Mouse (Mus musculus): ENCODE results near the gene Rspry1. TPM values are rescaled to one million over a fixed set of nuclear protein-coding genes. Genes with fewer than 3 reads are reported as not detected.

Gene Rspry1
- polyA plus RNA-seq, 1 experiment from 2014 or later, result 18.1 TPM

DNA sequence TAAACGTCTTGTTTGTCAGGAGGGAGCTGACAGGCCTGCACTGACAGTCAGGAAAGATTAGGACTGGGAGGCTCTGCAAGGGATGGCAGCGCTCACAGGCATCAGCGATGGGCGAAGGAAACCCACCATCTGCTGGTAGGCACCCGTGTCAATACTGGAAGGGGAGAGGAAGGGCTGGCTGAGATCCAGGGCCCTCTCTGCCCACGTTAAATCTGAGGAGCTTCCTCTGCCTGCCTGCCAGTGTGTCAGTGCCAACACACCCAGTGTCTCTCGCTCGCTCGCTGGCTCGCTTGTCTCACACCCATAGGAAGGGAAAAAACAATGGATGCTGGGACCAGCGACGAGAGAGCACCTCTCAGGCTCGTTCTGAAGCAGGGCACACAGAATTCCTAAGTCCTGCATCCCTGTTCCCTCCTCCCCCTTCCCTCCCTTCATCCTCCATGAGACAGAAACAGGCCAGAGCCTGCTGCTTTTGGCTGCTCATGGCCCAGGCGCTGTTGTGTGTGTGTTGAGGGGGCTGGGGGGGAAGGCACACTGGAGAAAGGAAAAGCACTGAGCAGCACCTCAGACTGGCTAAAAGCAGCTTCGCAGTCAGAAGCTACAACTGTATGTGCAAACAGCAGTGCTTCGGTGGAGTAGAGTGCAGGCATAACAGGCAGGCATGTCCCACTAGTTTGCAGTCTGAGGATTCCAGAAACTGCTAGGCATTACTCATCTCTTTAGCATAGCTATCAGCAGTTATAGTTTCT, 27.4 kb upstream of the Rspry1 start:
- H3K27me3 ChIP-seq, result no peaks in the 10 kb centered on the region
- H3K36me3 ChIP-seq, result peaks cover 58% of the 10 kb centered on the region
- 82% methylated on average over 16 of the region's 16 CpGs for WGBS (ENCODE audit: insufficient replicate concordance)
- no peak overlapping the region for H3K4me3 ChIP-seq (replicated peaks)
- DNase-seq, result no peak
- H3K4me2 ChIP-seq, result no peak overlapping the region
- no peak overlapping the region for H3K9ac ChIP-seq
- H3K27ac ChIP-seq, result no peak overlapping the region
- no peaks in the 10 kb centered on the region for H3K4me1 ChIP-seq (replicated peaks)
- ATAC-seq (ENCODE audit: low read depth), result no peak
- no peaks in the 10 kb centered on the region for H3K9me3 ChIP-seq (replicated peaks)

DNA sequence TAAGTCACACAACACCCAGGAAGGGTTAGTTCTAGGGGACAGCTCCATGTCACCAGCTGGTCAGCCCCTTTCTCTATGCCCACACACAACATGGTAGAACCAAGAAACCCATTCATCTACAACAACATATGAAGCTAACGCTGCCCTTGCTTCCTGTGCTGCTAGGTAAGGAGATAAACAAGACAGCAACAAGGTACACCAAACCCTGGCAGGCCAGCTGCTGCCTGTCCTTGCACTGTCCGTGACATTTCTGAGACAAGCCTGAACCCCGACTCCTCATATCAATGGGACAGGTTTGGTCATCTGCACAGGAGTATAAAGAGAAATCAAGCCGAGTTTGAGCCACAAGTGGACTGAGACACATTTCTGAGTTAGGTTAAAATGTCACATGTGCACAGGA, 26.6 kb upstream of the Rspry1 start:
- WGBS (ENCODE audit: insufficient replicate concordance), result 82% methylated on average over 4 of the region's 4 CpGs
- peaks cover 60% of the 10 kb centered on the region for H3K36me3 ChIP-seq

DNA sequence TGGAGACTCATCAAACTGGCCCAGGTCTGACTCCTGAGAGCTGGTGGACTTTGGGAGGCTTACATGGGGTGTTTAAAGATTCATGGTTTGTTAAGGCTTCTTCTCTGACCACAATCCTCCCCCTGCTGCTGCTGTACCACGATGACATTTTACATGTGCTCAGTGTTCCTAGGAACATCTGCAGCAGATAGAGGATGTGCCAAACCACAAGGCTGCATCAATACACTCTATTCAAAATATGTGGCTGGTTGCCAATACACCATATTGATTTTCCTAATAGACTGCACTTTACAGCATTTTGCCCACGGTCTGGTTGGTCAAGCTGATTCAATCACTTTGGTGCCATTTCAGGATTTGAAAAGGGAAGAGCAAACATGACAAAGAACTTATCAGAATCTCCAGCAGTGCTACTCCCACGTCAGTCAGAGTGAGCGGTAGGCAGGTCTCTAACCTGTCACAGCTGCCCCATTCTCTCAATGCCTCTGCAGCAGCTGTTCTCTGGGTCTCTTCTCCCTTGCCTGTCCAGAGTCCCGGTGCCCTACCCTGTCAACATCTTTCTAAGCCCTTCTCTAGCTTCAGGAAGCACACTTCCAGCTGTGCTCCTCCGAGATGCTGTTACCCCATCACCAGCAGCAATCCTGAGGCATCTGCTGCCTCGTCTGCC, 19.8 kb upstream of the Rspry1 start:
- H3K4me2 ChIP-seq, result no peak overlapping the region
- H3K4me1 ChIP-seq (replicated peaks), result no peaks in the 10 kb centered on the region
- no peak overlapping the region for H3K4me3 ChIP-seq (replicated peaks)
- H3K36me3 ChIP-seq, result peaks cover 84% of the 10 kb centered on the region
- H3K9me3 ChIP-seq (replicated peaks), result no peaks in the 10 kb centered on the region
- 71% methylated on average over 7 of the region's 7 CpGs for WGBS (ENCODE audit: insufficient replicate concordance)
- H3K9ac ChIP-seq, result no peak overlapping the region
- DNase-seq (no peak), ATAC-seq (ENCODE audit: low read depth) (no peak)
- H3K27ac ChIP-seq, result no peak overlapping the region
- no peaks in the 10 kb centered on the region for H3K27me3 ChIP-seq

More for the DNA sequence above, 26.6 kb upstream of the Rspry1 start:
- Histone ChIP-seq H3K4me1 (replicated peaks) (no peaks in the 10 kb centered on the region), H3K9me3 (replicated peaks) (no peaks in the 10 kb centered on the region), H3K27me3 (no peaks in the 10 kb centered on the region), H3K27ac (no peak overlapping the region), H3K4me3 (replicated peaks) (no peak overlapping the region), H3K4me2 (no peak overlapping the region), H3K9ac (no peak overlapping the region)
- DNase-seq (no peak), ATAC-seq (ENCODE audit: low read depth) (no peak)

DNA sequence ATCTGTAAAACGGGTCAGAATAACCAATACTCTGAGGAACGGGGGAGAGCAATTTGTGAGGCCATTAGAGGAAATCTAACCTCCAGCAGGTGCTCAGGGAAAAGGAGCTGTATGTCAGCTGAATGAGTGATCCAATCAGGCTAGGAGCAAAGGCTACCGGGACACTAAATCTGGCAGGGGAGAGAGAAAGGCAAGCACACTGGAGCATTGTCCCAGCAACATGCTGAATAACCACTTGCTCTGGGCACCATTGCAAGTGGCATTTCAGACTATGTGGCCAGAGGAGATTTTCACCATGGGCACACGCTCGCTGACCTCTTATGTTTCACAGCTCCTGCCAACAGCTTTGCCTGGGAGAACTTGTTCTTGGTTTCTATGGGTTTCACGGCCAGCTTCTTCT, 19.2 kb upstream of the Rspry1 start:
- ATAC-seq (ENCODE audit: low read depth) (no peak), DNase-seq (no peak)
- Histone ChIP-seq H3K4me1 (replicated peaks) (no peaks in the 10 kb centered on the region), H3K27me3 (no peaks in the 10 kb centered on the region), H3K9ac (no peak overlapping the region), H3K4me2 (no peak overlapping the region), H3K36me3 (peaks cover 85% of the 10 kb centered on the region), H3K4me3 (replicated peaks) (no peak overlapping the region), H3K9me3 (replicated peaks) (no peaks in the 10 kb centered on the region), H3K27ac (no peak overlapping the region)
- 81% methylated on average over 6 of the region's 6 CpGs for WGBS (ENCODE audit: insufficient replicate concordance)

DNA sequence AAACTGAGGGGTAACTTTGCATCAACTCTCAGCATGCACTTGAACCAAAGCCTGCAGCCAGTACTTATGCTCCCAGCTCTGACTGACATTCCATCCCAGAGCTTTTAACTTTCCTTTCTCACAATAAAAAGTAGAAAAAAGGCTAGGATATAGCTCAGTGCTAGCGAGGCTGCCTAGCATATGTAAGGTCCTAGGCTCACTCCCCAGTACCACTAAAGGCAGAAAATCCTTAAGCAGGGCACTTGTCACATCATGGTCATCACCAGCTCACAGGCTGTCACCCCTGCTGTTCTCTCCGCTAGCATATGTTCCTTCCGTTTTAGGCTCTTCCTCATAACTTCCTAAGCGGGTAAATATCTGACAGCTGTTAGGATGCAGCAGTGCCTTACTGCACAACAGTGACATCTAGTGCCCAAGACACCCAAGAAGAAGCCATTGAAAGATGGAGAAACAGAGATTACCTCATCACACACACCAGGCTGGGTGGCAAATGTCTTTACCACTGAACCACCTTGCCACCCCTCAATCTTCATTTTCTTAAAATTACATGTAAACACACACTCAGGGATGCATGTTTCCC, 17.4 kb upstream of the Rspry1 start:
- ATAC-seq (ENCODE audit: low read depth), result no peak
- Histone ChIP-seq H3K9ac (no peak overlapping the region), H3K27ac (no peak overlapping the region), H3K4me1 (replicated peaks) (no peaks in the 10 kb centered on the region), H3K4me2 (no peak overlapping the region), H3K9me3 (replicated peaks) (no peaks in the 10 kb centered on the region), H3K27me3 (no peaks in the 10 kb centered on the region), H3K36me3 (peaks cover 84% of the 10 kb centered on the region), H3K4me3 (replicated peaks) (no peak overlapping the region)
- WGBS (ENCODE audit: insufficient replicate concordance), result 65% methylated on average over 4 of the region's 4 CpGs
- no peak for DNase-seq

DNA sequence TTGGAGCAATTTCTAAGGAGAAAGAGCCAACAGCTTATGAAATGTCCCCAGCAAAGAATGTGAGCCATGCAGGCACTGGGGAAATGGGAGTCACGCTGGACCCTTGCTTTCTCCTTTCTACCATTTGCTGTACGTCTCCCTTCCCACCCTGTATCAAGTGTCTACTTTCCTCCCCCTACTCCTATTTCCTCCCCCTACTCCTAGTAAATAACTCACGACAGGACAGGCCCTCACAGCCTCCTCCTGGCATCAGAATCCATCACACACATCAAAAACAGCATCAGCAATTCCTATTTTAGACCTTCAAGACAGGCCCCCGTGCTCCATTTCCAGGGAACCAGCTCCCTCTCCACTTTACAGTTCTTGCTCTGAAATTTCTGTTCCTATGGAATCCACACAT, 10.0 kb upstream of the Rspry1 start:
- Histone ChIP-seq H3K4me3 (replicated peaks) (no peak overlapping the region), H3K4me2 (no peak overlapping the region), H3K4me1 (replicated peaks) (0 out of 2 replicates have a peak, but pooled peaks cover 3% of the 10 kb centered on the region), H3K27ac (no peak overlapping the region), H3K27me3 (no peaks in the 10 kb centered on the region), H3K9ac (no peak overlapping the region), H3K36me3 (peaks cover 41% of the 10 kb centered on the region), H3K9me3 (replicated peaks) (no peaks in the 10 kb centered on the region)
- WGBS (ENCODE audit: insufficient replicate concordance), result 73% methylated on average over 4 of the region's 4 CpGs
- ATAC-seq (ENCODE audit: low read depth), result no peak
- DNase-seq, result no peak

DNA sequence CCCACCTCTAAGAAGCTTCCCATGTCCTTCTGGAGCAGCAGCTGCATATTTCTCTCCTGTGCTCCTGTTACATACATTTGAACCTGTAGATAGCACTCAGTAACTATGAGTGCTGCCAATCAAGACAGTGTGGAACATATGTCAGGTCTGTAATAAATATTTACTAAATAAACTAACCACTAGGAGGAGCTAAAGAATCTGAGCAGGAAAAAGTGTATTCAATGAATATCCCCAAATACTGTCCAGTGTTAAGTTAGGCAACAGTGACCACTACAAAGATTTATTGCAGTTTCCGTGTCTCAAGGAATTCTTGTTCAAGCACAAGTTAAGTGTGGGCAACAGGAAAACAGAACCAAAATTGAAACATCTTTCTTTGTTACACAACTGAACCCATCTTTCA, 7.5 kb upstream of the Rspry1 start:
- ATAC-seq (ENCODE audit: low read depth), result no peak
- no peak overlapping the region for H3K4me2 ChIP-seq
- peaks cover 7% of the 10 kb centered on the region for H3K4me1 ChIP-seq (replicated peaks)
- H3K36me3 ChIP-seq, result peaks cover 17% of the 10 kb centered on the region
- no peaks in the 10 kb centered on the region for H3K27me3 ChIP-seq
- H3K9ac ChIP-seq, result no peak overlapping the region
- no peak overlapping the region for H3K4me3 ChIP-seq (replicated peaks)
- DNase-seq, result no peak
- H3K9me3 ChIP-seq (replicated peaks), result no peaks in the 10 kb centered on the region
- no peak overlapping the region for H3K27ac ChIP-seq
- WGBS (ENCODE audit: insufficient replicate concordance), result 66% methylated on average over 1 of the region's 1 CpGs

DNA sequence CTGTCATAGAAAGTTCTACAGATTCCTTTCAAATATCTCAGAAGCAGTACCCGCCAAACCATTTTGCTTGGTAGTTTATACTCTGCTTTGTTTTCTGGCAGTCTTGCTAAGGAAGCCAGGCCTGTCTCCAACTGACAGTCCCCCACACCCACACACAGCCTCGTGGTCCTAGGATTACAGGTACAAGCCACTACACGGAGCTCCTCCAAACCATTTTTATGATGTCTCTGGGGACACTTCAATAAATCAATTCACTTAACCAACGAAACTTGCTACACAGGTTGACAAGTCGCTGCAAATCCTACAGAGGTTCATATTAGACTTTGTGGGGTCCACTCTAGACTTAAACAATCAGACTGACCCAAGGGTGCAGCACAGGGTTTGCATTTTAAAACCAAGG, 1.3 kb upstream of the Rspry1 start:
- WGBS (ENCODE audit: insufficient replicate concordance), result 21% methylated on average over 5 of the region's 5 CpGs
- peak overlapping the region; percentile 70 for H3K27ac ChIP-seq

DNA sequence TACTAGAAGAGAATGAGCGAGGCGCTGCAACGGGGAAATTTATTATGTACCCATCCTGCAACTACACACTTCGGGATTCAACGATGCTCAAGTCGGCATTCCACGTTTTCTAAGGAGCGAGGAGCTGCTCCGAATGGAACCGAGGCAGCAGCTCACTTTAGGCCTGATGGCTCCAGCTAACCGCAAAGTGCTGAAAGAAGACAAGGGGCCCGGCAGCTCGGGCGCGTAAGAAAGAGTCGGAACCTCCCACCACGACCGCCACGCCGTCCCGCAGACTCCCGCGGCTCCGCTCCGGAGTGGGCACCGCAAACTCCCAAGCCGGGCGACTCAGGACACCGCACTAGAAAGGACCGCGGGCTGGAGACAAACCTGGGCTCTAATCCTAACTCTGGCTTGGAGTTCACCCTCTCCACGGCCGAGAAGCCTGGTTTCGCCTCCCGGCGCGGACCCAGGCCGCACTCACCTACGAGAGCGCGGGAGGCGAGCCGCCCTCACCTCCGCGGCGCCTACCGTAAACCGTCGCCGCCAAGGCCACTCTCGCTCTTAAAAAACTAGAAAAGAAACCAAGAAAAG, 617 bp upstream of the Rspry1 start:
- peak overlapping the region; percentile 87 for H3K4me2 ChIP-seq
- WGBS (ENCODE audit: insufficient replicate concordance), result under 1% methylated on average over 51 of the region's 51 CpGs
- peak overlapping the region; percentile 87 for H3K4me3 ChIP-seq (replicated peaks)
- peak overlapping the region; percentile 92 for H3K9ac ChIP-seq
- H3K9me3 ChIP-seq (replicated peaks), result no peaks in the 10 kb centered on the region
- peak overlapping the region; percentile 70 for H3K27ac ChIP-seq
- DNase-seq, result peak; percentile 21
- H3K4me1 ChIP-seq (replicated peaks), result peaks cover 41% of the 10 kb centered on the region
- peak; percentile 13 for ATAC-seq (ENCODE audit: low read depth)
- peaks cover 1% of the 10 kb centered on the region; the same call in 1 of the 2 replicates for H3K36me3 ChIP-seq
- no peaks in the 10 kb centered on the region for H3K27me3 ChIP-seq

More for the DNA sequence above, 1.3 kb upstream of the Rspry1 start:
- Histone ChIP-seq H3K4me1 (replicated peaks) (peaks cover 41% of the 10 kb centered on the region), H3K36me3 (peaks cover 7% of the 10 kb centered on the region; the same call in 1 of the 2 replicates), H3K4me3 (replicated peaks) (peak overlapping the region; percentile 87), H3K27me3 (no peaks in the 10 kb centered on the region), H3K9ac (peak overlapping the region; percentile 92), H3K4me2 (peak overlapping the region; percentile 87), H3K9me3 (replicated peaks) (no peaks in the 10 kb centered on the region)
- DNase-seq (no peak), ATAC-seq (ENCODE audit: low read depth) (no peak)

DNA sequence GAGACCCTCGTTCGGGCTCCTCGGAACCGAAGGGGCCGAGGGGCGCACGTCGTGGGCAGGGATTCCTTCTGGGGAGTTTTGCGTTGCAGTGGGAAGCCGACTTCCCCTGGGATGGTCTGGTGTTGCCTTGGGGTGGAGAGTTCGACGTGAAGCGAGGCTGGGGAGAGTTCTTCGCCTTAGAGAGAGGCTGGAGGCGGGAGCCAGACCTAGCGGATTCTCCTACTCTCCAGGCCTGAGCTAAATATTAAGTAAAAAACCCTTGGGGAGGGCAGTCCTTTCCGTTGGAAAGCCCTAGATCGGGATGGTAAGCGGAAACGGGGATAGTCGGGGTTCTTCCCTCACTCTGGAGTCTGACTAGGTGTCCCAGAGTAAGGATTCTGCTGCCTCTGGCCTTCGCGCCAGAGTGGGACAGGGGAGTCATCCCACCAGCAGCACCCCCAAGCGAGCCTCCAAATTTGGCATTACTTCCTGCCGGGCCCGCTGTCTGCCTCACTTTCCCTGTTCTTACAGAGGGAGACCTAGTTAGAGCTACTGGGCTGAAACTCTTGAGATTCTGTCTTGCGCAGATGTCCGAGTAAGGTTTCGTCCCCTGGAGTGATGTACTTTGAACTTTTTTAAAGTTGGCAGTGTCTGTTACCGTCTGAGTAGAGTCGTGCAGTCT, 864 bp downstream of the Rspry1 start:
- DNase-seq (peak; percentile 15), ATAC-seq (ENCODE audit: low read depth) (no peak)
- Histone ChIP-seq H3K36me3 (peaks cover 5% of the 10 kb centered on the region; the same call in 1 of the 2 replicates), H3K9me3 (replicated peaks) (no peaks in the 10 kb centered on the region), H3K4me2 (peak overlapping the region; percentile 91), H3K27ac (peak overlapping the region; percentile 81), H3K27me3 (no peaks in the 10 kb centered on the region), H3K4me1 (replicated peaks) (peaks cover 41% of the 10 kb centered on the region), H3K9ac (peak overlapping the region; percentile 95), H3K4me3 (replicated peaks) (peak overlapping the region; percentile 87)
- WGBS (ENCODE audit: insufficient replicate concordance), result under 1% methylated on average over 31 of the region's 31 CpGs

DNA sequence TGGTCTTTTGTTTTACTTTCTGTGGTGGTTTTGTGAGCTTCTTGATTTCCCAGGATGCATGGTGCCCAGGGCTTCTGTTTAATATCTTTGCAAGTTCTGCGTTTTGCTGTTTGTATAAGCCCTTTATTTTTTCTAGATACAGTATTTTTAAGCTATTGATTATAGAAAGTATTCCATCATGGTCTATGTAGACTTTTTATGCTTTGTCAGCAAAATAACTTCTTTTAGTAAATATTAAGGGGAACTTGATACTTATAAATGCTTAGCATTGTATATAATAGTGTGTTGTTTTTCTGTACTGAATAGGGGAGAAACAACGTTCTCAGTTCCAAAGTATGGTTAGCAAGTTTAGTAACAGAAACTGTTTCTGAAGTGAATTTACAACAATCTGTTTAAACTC, 2.3 kb downstream of the Rspry1 start:
- H3K4me3 ChIP-seq (replicated peaks), result no peak overlapping the region
- DNase-seq, result no peak
- H3K9me3 ChIP-seq (replicated peaks), result no peaks in the 10 kb centered on the region
- ATAC-seq (ENCODE audit: low read depth), result no peak
- H3K27ac ChIP-seq, result no peak overlapping the region
- no peak overlapping the region; the same call in 1 of the 2 replicates for H3K4me2 ChIP-seq
- H3K36me3 ChIP-seq, result peaks cover 5% of the 10 kb centered on the region; the same call in 1 of the 2 replicates
- peaks cover 37% of the 10 kb centered on the region for H3K4me1 ChIP-seq (replicated peaks)
- 76% methylated on average over 2 of the region's 2 CpGs for WGBS (ENCODE audit: insufficient replicate concordance)
- no peaks in the 10 kb centered on the region for H3K27me3 ChIP-seq
- H3K9ac ChIP-seq, result no peak overlapping the region; the same call in 1 of the 2 replicates

All from liver, embryonic 13.5 days (tissue).